Mouse (Mus musculus) left cerebral cortex, postnatal 4 days (tissue): ENCODE data around the gene Tbc1d2b. TPM values are rescaled to one million over a fixed set of nuclear protein-coding genes. Genes with fewer than 3 reads are reported as not detected.

Source experiments
- DNase-seq: peaks from one replicate; pipeline ENCODE4 v3.0.0-alpha.2; 2022
- intact Hi-C: fragments of 180-260 bp; cut with DNase I; formaldehyde crosslinking; loops from one replicate; pipeline ENCODE4 v1.15.1; 2025
- total RNA-seq, 2 experiments: library from RNA; stranded (reverse); gene quantifications; 2 replicates each; pipeline ENCODE4 v1.2.3; 2021

The Tbc1d2b gene
- total RNA-seq, 2 experiments from 2014 or later = 16.8 to 21.9 TPM

GRCm38 (mm10) chr9:90266059-90266458 lies 4.5 kb downstream of the Tbc1d2b start:
- no peak for DNase-seq
- intact Hi-C loops = no loop called here

GRCm38 (mm10) chr9:90265322-90266039 lies 5.1 kb downstream of the Tbc1d2b start:
- intact Hi-C loops = no loop called here
- DNase-seq = no peak

GRCm38 (mm10) chr9:90263340-90263679 lies 7.3 kb downstream of the Tbc1d2b start:
- DNase-seq = no peak

GRCm38 (mm10) chr9:90262591-90263339 lies 7.8 kb downstream of the Tbc1d2b start:
- DNase-seq = no peak
- intact Hi-C loops = no loop called here

More at GRCm38 (mm10) chr9:90263340-90263679, 7.3 kb downstream of the Tbc1d2b start:
- intact Hi-C loops = no loop called here

GRCm38 (mm10) chr9:90262063-90262462 lies 8.5 kb downstream of the Tbc1d2b start:
- intact Hi-C loops = no loop called here
- DNase-seq = no peak

- no peak for DNase-seq
- intact Hi-C loops = no loop called here
These were observed 9.8 kb downstream of the Tbc1d2b start for GRCm38 (mm10) chr9:90260600-90261375.

GRCm38 (mm10) chr9:90260079-90260478 lies 10.5 kb downstream of the Tbc1d2b start:
- intact Hi-C loops = no loop called here
- DNase-seq = no peak

GRCm38 (mm10) chr9:90259400-90259950 lies 11.1 kb downstream of the Tbc1d2b start:
- intact Hi-C loops = no loop called here
- no peak for DNase-seq

GRCm38 (mm10) chr9:90257754-90258531 lies 12.7 kb downstream of the Tbc1d2b start:
- intact Hi-C loops = no loop called here

GRCm38 (mm10) chr9:90257220-90257619 lies 13.4 kb downstream of the Tbc1d2b start:
- DNase-seq = no peak
- intact Hi-C loops = no loop called here

More at GRCm38 (mm10) chr9:90257754-90258531, 12.7 kb downstream of the Tbc1d2b start:
- no peak for DNase-seq

GRCm38 (mm10) chr9:90255844-90256405 lies 14.7 kb downstream of the Tbc1d2b start:
- intact Hi-C loops = no loop called here

GRCm38 (mm10) chr9:90253181-90253580 lies 17.4 kb downstream of the Tbc1d2b start:
- no peak for DNase-seq
- intact Hi-C loops = no loop called here

More at GRCm38 (mm10) chr9:90255844-90256405, 14.7 kb downstream of the Tbc1d2b start:
- DNase-seq = no peak

- no peak for DNase-seq
- intact Hi-C loops = no loop called here
These were observed 19.4 kb downstream of the Tbc1d2b start for GRCm38 (mm10) chr9:90250964-90251750.

GRCm38 (mm10) chr9:90250141-90250775 lies 20.3 kb downstream of the Tbc1d2b start:
- no peak for DNase-seq
- intact Hi-C loops = no loop called here

- intact Hi-C loops = no loop called here
- DNase-seq = no peak
These were observed 21.6 kb downstream of the Tbc1d2b start for GRCm38 (mm10) chr9:90249036-90249435.

- DNase-seq = no peak
- intact Hi-C loops = no loop called here
These were observed 22.3 kb downstream of the Tbc1d2b start for GRCm38 (mm10) chr9:90248326-90248725.

- no peak for DNase-seq
- intact Hi-C loops = no loop called here
These were observed 23.3 kb downstream of the Tbc1d2b start for GRCm38 (mm10) chr9:90247316-90247715.

- intact Hi-C loops = no loop called here
- no peak for DNase-seq
These were observed 24.8 kb downstream of the Tbc1d2b start for GRCm38 (mm10) chr9:90245781-90246180.

- intact Hi-C loops = no loop called here
- DNase-seq = no peak
These were observed 25.4 kb downstream of the Tbc1d2b start for GRCm38 (mm10) chr9:90245206-90245605.
